Mouse (Mus musculus) heart, postnatal 0 days (tissue): ENCODE measurements around the gene Ets2. TPM values are rescaled to one million over a fixed set of nuclear protein-coding genes. Genes with fewer than 3 reads are reported as not detected.
"Not testable (repeated sequence)": the region's sequence is repeated elsewhere in the genome, so short reads cannot be mapped to it uniquely, and the experiment has no call there.

ENCODE experiments used
- ATAC-seq: fragments of 200-750 bp; cut with Nextera tagmentation; 2 replicates; pipeline ENCODE4 v1.8.0; 2017; ENCODE audit warnings: low read depth, moderate number of reproducible peaks, moderate library complexity; ENCODE audit not compliant: insufficient read depth
- DNase-seq: peaks from one replicate; pipeline ENCODE4 v3.0.0-alpha.2; 2016; ENCODE audit warnings: low spot score
- H3K27ac ChIP-seq: fragments of 300-500 bp; sonication (generic); 2 replicates; pipeline ENCODE4 v1.5.1; 2014; ENCODE audit warnings: low read depth, mild to moderate bottlenecking
- H3K27me3 ChIP-seq: fragments of 300-500 bp; sonication (generic); 2 replicates; pipeline ENCODE4 v1.6.1; 2014; ENCODE audit warnings: low read length, mixed read lengths; ENCODE audit not compliant: control insufficient read depth, insufficient read depth
- H3K36me3 ChIP-seq: fragments of 300-500 bp; sonication (generic); replicated peaks from 2 replicates; pipeline ENCODE4 v1.6.1; 2014; ENCODE audit warnings: low read length, mixed read lengths; ENCODE audit not compliant: control insufficient read depth, insufficient read depth
- H3K4me1 ChIP-seq: fragments of 300-500 bp; sonication (generic); 2 replicates; pipeline ENCODE4 v1.6.1; 2014; ENCODE audit warnings: antibody characterized with exemption; ENCODE audit not compliant: control insufficient read depth, insufficient read depth
- H3K4me2 ChIP-seq: fragments of 300-500 bp; sonication (generic); 2 replicates; pipeline ENCODE4 v1.6.1; 2014; ENCODE audit warnings: low read depth, mild to moderate bottlenecking, low read length, moderate library complexity
- H3K4me3 ChIP-seq: fragments of 300-500 bp; sonication (generic); 2 replicates; pipeline ENCODE4 v1.5.1; 2014; ENCODE audit warnings: low read depth, low read length
- H3K9ac ChIP-seq: fragments of 300-500 bp; sonication (generic); replicated peaks from 2 replicates; pipeline ENCODE4 v1.6.1; 2014; ENCODE audit warnings: low read depth, low read length, mixed read lengths
- H3K9me3 ChIP-seq: fragments of 300-500 bp; sonication (generic); replicated peaks from 2 replicates; pipeline ENCODE4 v1.6.1; 2016; ENCODE audit warnings: low read length; ENCODE audit not compliant: control insufficient read depth
- CTCF ChIP-seq: IDR thresholded peaks from 2 replicates; pipeline ENCODE4 v1.5.1; 2016; ENCODE audit warnings: antibody characterized with exemption, control low read depth, low read depth
- EP300 ChIP-seq: IDR thresholded peaks from 2 replicates; pipeline ENCODE4 v1.6.1; 2016; ENCODE audit warnings: antibody characterized with exemption, low read depth
- WGBS: fragments of 180-500 bp; shearing (Covaris S2); extraction: QIAGEN DNeasy Blood & Tissue Kit; methylation state at CpG from one replicate; pipeline ENCODE4 v1.1.7; 2014; 5-methylcytosine and 5-hydroxymethylcytosine counted together
- polyA plus RNA-seq: library from polyadenylated mRNA; unstranded; fragments of >200 nt; fragmentation: Nextera tagmentation; extraction: Ambion mirVana; gene quantifications from 2 replicates; pipeline ENCODE4 v1.2.1, GENCODE M21; 2015
- total RNA-seq: library from RNA; depleted of rRNA; stranded (reverse); fragments of >200 nt; gene quantifications from 2 replicates; pipeline ENCODE4 v1.2.3, GENCODE M21; 2014; ENCODE audit warnings: low replicate concordance

The Ets2 gene
- total and polyA plus RNA-seq, 2 experiments from 2014 or later = 44.0 to 61.2 TPM

- 45% methylated on average over 6 of the region's 6 CpGs for WGBS
Measured at GRCm38 (mm10) chr16:95763201-95763600, 61.3 kb downstream of the Ets2 start.

GRCm38 (mm10) chr16:95764041-95764440 lies 62.2 kb downstream of the Ets2 start:
- H3K4me2 ChIP-seq, DNase-seq, H3K4me3 ChIP-seq, H3K27ac ChIP-seq, H3K36me3 ChIP-seq, H3K9me3 ChIP-seq, H3K27me3 ChIP-seq, H3K9ac ChIP-seq, ATAC-seq: not testable (repeated sequence)
- peaks cover 24% of the 10 kb centered on the region for H3K4me1 ChIP-seq
- 49% methylated on average over 8 of the region's 8 CpGs for WGBS

More at GRCm38 (mm10) chr16:95763201-95763600, 61.3 kb downstream of the Ets2 start:
- Histone ChIP-seq H3K27ac (peak overlapping the region; percentile 35; the same call in 1 of the 2 replicates), H3K4me3 (no peak overlapping the region), H3K4me2 (no peak overlapping the region), H3K9ac (no peak overlapping the region), H3K9me3 (no peaks in the 10 kb centered on the region), H3K36me3 (no peaks in the 10 kb centered on the region), H3K4me1 (peaks cover 24% of the 10 kb centered on the region), H3K27me3 (no peaks in the 10 kb centered on the region)
- TF ChIP-seq EP300 (no peak), CTCF (no peak)
- DNase-seq (peak; percentile 43), ATAC-seq (no peak)

- H3K4me3 ChIP-seq = no peak overlapping the region
- H3K27ac ChIP-seq = no peak overlapping the region
- H3K4me1 ChIP-seq = peaks cover 37% of the 10 kb centered on the region
- WGBS = 62% methylated on average over 3 of the region's 3 CpGs
- H3K9me3 ChIP-seq = no peaks in the 10 kb centered on the region
- no peaks in the 10 kb centered on the region for H3K36me3 ChIP-seq
- DNase-seq (no peak), ATAC-seq (no peak)
- no peaks in the 10 kb centered on the region for H3K27me3 ChIP-seq
- no peak overlapping the region for H3K9ac ChIP-seq
- no peak for TF ChIP-seq CTCF
- no peak for TF ChIP-seq EP300
- no peak overlapping the region for H3K4me2 ChIP-seq
Measured at GRCm38 (mm10) chr16:95766181-95766580, 64.3 kb downstream of the Ets2 start.

GRCm38 (mm10) chr16:95767246-95767645 lies 65.4 kb downstream of the Ets2 start:
- Histone ChIP-seq H3K4me2 (no peak overlapping the region), H3K9ac (no peak overlapping the region), H3K27ac (no peak overlapping the region), H3K4me1 (peaks cover 37% of the 10 kb centered on the region), H3K4me3 (no peak overlapping the region), H3K27me3 (no peaks in the 10 kb centered on the region), H3K9me3 (no peaks in the 10 kb centered on the region), H3K36me3 (no peaks in the 10 kb centered on the region)
- DNase-seq = no peak
- ATAC-seq = no peak
- TF ChIP-seq CTCF (no peak), EP300 (no peak)
- 82% methylated on average over 2 of the region's 2 CpGs for WGBS

- Histone ChIP-seq H3K36me3 (no peaks in the 10 kb centered on the region), H3K4me2 (peak overlapping the region; percentile 37)
Measured at GRCm38 (mm10) chr16:95769066-95769995, 67.5 kb downstream of the Ets2 start.

More at GRCm38 (mm10) chr16:95769066-95769995, 67.5 kb downstream of the Ets2 start:
- Histone ChIP-seq H3K4me1 (peaks cover 28% of the 10 kb centered on the region), H3K9me3 (no peaks in the 10 kb centered on the region), H3K27me3 (no peaks in the 10 kb centered on the region), H3K27ac (peak overlapping the region; percentile 41), H3K9ac (peak overlapping the region; percentile 37; the same call in 1 of the 2 replicates), H3K4me3 (no peak overlapping the region; the same call in 1 of the 2 replicates)
- WGBS = 42% methylated on average over 14 of the region's 14 CpGs
- TF ChIP-seq CTCF (no peak), EP300 (no peak)
- ATAC-seq (peak; percentile 45; the same call in 1 of the 2 replicates), DNase-seq (no peak)
